Mouse (Mus musculus) heart, postnatal 4 days (tissue): ENCODE results near the gene Qrich2. TPM values are rescaled to one million over a fixed set of nuclear protein-coding genes. Genes with fewer than 3 reads are reported as not detected.
A peak's percentile ranks its signal among the peaks of the same experiment; 100 is the strongest.
"Not testable (repeated sequence)": the region's sequence is repeated elsewhere in the genome, so short reads cannot be mapped to it uniquely, and the experiment has no call there.

Experiments
- DNase-seq: peaks from one replicate; pipeline ENCODE4 v3.0.0; 2021
- total RNA-seq, 2 experiments: library from RNA; stranded (reverse); gene quantifications; 2 replicates each; pipeline ENCODE4 v1.2.3; 2021

Gene Qrich2
- total RNA-seq, 2 experiments from 2014 or later: 0.05 TPM; not detected in 1

DNA sequence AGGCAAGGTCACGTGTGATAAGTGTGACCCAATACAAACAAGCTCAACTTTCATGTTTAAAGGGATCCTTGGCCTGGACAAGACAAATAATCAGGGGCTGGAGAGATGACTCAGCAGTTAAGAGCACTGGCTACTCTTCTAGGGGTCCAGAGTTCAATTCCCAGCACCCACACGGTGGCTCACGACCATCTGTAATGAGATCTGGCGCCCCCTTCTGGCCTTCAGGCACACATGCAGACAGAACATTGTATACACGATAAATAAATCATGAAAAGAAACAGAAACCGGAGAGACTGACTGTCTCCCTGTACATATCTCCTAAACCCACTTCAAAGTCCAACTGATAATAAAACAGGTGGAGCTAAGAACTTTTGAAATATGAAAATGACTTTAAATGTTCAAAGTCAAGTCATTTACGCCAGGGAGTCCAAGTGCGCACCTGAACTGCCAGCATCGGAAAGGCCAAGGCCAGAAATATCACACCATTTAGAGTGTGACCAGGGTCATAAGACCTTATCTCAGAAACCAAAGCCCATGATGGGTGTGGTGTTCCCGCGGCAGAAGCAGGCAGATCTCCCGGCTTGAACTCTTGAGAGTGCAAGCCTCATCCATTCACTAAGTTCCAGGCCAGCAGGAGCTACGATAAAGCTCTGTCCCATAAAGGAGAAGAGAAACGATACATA lies 22.8 kb upstream of the Qrich2 start:
- DNase-seq: no peak

DNA sequence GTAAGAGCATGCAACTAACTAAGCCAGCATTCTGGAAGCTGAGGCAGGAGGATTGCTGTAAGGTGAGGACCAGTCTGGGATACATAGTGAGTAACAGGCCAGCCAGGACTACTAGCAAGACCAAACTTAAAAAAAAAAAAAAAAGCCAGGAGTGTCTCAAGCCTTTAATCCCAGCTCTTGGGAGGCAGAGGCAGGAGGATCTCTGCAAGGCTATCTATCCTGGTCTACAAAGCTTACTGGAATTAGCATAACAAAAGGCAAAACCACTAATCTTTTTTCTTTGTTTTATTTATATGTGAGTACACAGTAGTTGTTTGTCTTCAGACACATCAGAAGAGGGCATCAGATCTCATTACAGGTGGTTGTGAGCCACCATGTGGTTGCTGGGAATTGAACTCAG lies 22.2 kb upstream of the Qrich2 start:
- DNase-seq: no peak

DNA sequence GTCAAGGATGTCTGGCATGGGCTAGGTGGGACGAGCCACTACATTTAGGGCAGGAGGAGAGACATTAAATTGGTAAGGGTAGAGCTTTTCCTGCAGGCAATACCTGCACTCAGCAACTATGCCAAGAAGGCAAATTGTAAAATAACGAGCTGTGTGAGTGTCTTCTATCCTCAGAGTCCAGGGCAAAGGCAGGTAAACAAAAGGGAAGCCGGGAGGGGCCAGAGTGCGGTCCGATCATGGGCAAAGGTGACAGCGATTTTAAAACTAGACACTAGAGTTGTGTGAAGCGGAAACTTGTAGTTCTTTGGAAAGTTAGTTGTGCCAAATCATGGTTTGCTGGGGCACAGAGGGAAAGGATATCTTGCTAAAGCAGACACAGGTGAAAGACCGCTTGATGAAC lies 18.2 kb upstream of the Qrich2 start:
- no peak for DNase-seq

DNA sequence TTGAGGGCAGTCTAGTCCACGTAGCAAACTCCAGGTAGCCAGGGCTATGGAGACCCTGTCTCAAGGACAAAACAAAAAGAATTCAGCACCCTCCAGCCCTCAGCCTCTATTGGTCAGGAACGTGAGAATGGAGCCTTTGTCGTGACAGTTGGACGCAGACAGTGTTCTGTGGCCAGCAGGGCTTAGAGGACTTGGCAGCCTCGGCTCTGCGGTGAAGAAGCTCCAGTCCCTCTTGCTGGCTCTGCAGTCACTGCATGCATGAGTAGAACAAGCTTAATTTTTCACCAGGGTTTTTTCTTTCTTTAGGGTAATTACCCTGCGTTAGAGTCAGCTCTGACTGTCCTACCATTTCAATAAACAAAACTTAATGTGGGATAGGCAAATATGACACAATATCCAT lies 15.7 kb upstream of the Qrich2 start:
- no peak for DNase-seq

DNA sequence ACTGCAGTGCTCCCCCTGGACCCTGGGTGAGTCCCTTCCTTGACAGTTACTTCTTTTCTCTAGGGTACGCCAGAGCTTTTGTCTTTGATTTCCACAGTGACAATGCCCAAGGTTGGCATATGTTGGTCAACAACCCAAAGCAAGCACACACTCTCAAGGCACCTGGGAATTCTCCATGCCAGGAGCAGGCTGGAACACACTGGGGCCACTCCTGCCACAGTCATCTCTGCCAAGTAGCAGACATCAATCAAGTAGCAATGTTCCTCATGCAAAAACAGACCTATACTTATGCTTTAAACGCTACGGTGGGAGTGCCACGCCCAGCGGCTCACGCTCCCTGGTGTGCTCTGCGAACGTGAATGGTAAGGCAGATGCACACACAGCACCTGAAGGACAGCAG lies 14.9 kb upstream of the Qrich2 start:
- no peak for DNase-seq

DNA sequence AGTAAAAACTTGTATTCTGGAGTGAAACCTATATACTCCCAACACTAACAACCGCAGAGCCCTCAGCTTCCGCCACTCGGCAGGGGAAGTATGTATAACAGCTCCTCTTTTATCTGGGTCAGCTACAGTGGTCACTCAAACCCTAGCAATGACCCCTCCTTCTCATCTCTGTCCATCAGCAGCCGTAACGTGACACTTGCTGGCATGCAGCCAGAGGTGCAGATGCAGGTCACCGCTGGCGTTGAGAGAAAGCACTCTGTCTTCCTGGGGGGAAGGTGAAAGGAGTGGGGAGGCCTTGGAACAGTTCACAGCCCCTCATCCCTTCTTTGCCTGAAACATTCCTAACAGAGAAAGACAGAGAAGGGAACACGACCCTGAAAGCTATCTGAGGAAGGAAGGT lies 13.8 kb upstream of the Qrich2 start:
- no peak for DNase-seq

DNA sequence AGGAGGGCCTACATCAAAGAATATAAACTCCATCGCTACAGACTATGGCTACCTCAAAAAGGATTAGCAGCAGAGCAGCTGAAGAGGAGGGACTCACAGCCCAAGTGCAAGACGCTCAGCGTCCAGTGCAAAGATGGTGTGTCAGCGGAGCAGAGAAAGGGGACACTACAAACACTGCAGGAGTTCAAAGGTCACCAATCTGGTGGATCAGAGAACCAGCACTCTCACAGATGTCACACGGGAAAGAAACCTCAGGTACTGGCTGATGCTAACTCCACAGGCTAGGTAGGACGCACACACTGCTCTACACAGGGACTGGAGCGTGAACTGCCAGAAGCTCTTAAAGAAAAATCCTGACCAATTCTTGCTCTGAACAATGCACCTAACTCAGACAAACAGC lies 12.9 kb upstream of the Qrich2 start:
- no peak for DNase-seq

DNA sequence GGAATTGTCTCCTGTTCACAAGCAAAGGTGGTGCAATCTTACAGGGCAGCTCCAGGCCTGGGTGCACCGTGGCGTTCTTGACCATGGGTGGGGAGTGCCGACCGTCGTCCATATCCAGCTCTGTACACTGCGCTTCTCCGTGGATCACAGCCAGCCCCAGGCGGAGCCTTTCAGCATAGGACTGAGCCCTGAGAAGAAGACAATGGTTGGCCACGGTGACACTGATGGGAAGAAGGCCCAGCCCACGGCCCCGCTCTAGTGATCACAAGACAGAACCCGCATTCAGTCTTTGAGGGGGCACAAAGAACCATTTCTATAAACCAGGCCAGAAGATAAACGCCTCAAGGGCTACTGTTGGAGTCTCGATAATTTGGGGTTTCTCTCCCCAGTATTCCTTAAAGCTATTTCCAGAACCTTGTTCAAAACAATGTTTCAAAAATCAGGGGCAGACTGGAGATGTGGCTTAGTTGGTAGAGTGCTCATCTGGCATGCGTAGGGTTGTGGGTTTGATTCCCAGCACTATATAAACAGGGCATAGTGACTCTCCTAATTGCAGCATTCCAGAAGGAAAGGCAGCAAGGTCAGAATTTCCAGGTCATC lies 11.2 kb upstream of the Qrich2 start:
- DNase-seq: no peak

DNA sequence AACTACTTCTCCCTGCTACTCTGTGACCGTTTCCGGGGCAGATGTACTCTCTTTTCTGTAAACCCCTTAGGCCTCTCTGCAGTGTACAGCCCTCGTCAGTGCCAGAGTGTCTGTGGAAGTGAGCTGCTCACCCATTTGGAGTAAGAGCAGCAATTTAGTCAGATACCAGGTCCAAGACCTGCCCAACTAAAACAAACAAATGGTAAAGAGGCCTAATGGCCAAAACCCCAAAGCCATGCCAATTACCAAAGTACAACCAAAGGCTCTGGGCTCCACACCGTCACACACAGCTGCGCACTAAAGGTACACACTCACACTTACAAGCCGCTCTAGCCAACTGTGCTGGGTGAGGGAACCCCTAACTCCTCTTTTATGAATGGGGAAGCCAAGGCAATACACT lies 10.7 kb upstream of the Qrich2 start:
- no peak for DNase-seq

DNA sequence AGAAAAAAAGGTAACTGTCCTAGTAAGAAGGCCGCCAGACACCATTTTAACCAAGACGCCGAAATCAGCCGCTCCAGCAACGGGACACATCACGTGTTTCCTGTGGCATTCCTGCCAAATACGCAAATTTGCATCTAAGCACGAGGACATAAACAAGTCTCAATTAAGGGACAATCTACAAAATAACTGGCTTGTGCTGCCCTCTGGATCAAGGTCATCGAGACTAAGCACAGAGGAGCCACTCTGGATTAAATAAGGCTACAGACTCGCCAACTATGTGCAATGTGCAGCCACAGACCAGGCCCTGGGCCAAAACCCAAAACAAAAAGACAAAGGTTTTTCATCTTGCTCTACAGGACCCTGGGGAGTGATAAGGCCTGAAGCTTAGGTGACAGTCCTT lies 10.0 kb upstream of the Qrich2 start:
- DNase-seq: no peak

DNA sequence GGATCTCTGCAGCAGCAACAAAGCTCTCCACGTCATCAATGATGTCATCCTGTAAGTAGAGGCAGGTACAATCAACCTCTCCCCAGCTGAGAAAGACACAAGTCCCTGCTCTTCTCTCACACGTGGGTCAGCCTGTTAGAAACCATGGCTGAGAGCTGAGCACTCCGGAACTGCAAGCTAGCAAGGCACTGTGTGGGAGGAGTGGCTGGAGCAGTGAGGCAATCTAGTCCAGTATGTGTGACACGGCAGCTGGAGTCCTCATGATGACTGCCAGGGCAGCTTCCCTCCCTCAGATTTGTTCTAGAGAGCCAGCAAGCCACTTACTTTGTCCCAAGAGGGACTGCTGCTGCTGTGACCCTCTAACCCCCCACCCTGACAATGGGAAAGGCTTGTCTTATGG lies 6.2 kb upstream of the Qrich2 start:
- peak; percentile 41 for DNase-seq

DNA sequence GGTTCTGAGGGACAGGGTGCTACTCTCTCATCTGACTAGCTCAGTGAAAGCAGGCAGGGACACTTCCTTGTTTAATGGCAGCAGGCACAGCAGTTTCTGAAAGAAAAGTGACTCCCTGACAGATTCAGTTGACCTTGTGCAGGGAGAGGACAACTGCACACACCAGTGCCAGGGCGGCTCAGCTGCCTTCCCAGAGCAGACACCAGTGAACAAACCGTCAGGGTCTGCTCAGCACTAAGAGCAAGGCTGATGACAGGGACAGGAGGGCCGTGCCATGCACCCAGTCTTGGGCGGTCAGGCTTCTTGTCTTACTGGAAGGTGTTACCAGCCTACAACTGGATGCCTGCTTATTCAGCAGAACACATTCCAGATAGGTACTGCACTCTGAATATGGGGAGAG lies 4.9 kb upstream of the Qrich2 start:
- DNase-seq: peak; percentile 40

DNA sequence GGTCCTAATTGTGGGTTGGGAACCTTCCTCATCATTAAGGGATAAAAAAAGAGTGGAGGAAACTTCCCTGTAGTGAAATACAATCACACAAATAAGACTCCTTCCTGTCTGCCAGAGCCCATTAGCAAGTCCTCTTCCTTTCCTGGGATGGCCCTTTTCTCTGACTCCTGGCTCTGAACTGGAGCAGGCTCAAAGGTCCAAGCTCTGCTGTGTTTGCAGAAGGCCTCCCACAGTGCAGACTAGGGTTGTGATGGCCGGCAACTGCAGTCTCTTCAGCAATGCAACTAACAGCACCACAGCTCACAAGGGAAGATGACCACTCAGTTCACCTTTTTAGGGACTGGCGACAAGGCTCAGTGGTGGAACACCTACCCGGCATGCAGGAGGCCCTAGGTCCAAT lies 4.2 kb upstream of the Qrich2 start:
- DNase-seq: no peak

DNA sequence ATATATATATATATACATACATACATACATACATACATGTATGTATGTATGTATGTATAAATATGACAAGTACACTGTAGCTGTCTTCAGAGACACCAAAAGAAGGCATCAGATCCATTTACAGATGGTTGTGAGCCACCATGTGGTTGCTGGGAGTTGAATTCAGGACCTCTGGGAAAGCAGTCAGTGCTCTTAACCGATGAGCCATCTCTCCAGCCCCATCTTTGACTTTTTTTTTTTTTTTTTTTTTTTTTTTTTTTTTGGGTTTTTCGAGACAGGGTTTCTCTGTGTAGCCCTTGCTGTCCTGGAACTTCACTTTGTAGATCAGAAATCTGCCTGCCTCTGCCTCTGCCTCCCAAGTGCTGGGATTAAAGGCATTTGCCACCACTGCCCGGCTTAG lies 2.3 kb upstream of the Qrich2 start:
- DNase-seq: not testable (repeated sequence)

DNA sequence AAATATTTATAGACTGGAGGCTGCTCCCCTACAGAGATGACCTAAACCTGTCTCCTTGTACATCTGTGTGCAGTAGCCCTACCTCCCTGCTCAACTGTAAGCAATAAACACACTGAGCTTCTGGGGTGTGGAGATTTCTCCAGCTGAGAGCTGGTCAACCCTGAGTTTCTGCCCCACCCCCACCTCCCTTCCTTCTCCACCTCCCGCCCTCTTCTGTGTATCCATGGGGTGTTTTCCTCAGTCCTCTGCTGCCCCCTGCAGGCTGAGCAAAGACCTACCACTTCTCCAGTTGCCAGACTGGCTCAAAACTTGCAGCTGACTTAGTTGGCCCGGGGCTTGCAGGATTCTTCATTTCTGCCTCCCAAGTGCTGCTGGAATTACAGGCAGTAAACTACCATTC lies 2.2 kb downstream of the Qrich2 start:
- DNase-seq: peak; percentile 94

DNA sequence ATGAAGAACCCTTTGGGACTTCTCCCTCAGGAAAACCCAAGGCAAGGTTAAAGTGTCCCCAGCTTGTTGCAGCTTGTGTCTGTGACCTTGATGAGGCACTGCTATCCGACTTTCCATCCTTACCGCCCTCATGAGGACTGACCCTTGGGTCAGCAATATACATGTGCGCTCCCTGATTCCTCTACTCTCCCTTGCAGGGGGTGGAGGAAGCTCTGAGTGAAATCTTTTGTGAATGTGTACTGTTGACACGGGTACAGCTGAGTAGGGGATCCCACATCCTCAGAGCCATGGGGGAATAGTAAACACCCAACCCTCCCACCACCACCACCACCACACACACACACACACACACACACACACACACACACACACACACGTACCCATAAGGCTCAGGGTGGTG lies 2.7 kb downstream of the Qrich2 start:
- DNase-seq: no peak

DNA sequence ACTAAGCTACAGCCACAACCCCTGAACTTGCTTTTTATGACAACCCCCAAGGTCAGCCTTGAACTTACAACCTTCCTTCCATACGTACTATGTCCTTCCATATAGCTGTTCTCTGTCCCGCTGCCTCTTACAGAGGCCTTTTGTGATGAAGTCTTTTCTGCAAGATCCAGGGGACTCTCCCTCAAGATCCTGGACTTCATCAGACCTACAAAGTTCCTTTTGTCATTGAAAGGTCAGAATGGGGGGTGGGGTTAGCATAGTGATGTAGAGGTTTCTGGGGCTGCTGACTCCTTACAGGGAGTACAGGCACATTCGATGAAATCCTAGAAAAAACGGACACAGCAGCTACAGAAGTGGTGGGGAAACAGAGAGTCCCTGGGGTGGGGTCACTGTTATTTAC lies 6.3 kb downstream of the Qrich2 start:
- no peak for DNase-seq

DNA sequence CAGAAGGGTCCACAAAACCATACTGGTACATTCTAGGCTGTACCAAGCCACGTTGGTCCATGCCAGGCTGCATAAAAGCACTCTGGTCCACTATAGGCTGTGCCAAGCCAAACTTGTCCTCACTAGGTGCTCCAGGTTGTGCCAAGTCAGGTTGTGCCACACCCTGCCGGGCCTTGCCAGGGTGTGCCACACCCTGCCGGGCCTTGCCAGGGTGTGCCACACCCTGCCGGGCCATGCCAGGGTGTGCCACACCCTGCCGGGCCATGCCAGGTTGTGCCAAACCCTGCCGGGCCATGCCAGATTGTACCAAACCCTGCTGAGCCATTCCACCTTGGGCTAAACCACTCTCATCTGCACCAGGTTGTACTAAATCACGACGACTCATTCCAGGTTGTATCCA lies 9.8 kb downstream of the Qrich2 start:
- DNase-seq: no peak

DNA sequence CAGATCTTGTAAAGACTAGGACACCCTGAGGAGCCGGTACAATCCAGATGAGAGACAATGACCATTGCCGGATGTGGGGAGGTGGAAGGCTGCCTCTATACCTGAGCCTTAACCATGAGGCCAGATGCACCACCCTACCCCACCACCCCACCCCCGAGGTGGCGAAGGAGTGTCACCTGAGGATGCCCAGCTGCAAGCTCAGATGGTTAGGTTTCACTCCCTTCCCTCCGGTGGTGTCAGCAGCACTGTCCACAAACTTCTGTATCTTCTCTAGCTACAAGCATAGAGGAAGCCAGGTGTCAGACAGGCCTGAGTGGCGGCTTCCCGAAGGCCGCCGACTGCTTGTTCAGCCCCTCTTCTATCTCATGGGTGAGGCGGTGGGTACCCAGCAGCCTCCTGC lies 12.2 kb downstream of the Qrich2 start:
- no peak for DNase-seq

DNA sequence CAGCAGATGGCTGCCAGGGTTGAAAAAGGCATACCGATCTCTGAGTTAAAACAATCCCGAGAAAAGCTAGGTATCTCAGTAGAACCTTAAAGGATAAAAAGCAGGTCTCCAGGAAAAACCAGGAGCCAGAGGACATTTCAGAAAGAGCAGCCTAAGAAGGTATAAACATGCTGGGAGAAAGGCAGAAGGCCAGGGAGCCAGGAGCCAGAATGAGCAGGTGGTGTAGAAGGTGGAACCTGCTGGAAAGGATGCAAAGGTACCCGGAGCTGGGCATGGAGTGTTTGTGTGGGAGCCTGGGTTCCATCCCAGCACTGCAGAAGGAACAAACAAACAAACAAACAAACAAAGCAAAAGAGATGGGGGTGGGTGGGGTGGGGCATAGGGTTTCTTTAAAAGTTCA lies 16.7 kb downstream of the Qrich2 start:
- no peak for DNase-seq

DNA sequence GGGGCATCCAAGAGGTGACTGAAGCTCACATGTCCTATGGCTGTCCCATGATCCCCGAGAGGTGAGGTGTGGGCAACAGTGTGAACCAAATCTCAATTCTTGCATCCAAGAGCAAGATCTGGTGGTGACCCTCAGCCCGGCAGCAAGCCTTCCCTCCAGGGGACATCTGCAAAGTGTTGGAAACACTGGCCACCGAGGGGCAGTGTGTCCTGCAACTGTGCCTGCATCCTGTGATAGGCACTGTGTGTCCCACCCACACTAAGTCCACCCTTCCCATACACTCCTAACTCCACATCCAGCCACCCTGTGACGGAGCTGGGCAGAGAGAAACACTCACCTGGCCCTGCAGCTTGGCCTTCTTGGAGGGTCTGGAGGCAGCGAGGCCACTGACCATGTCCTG lies 18.2 kb downstream of the Qrich2 start:
- no peak for DNase-seq

DNA sequence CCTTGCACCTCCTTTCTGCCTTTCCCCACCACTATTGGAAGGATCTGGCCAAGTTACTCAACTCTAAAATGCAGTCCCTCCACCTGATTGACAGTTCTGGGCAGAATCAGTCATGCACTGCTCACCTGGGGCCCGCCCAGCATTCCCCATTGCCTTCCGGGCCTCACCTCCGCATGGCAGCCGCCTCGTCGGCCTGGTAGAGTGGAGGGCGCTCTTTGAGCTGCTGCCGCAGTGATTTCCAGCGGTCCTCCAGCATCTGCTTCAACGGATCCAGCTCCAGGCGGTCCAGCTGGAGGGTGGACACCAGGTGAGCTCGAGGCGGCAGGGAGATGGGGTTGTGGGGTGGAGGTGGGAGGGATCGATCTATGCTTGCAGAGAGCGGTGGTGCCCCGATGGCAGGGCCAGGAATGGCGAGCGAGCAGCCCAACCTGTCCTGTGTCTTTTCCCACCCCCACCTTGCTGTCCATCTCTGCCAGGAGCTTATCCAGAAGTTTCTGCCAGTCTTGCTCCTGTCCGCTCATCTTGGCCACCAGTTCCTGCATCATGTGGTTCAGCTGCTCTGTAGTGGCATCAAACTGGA lies 19.6 kb downstream of the Qrich2 start:
- no peak for DNase-seq

DNA sequence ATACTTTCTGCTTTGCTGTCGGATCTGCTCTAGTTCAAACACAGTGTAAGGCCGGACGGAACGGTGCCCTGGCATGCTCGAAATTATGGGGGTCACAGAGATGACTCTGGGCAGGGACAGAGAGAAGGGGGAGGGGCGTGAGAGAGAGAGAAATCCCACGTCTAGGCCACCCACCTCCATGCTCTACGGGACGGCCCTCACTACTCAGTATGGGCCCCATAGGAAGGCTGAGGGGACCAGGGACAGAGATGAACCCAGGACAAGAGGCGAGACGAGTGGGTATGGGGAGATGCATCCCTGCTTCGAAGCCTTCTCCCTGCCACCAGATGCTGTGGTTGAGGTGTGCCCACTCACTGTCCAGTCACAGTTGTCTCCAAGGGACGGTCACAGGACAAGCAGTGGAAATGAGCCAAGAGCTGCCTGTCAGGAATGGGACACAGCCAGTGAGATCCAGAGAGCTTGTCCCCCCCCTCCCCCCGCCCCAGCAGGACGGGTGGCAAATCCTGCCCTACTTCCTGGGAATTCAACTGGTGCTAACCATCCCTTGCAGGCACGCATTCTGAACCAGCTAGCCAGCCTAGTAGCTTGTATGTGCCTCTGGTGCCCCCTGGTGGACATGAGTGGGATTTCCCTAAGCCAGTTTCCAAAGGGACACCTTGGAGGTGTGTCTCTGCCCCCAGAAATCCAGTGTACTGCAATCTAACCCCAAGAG lies 20.3 kb downstream of the Qrich2 start:
- DNase-seq: peak; percentile 97

DNA sequence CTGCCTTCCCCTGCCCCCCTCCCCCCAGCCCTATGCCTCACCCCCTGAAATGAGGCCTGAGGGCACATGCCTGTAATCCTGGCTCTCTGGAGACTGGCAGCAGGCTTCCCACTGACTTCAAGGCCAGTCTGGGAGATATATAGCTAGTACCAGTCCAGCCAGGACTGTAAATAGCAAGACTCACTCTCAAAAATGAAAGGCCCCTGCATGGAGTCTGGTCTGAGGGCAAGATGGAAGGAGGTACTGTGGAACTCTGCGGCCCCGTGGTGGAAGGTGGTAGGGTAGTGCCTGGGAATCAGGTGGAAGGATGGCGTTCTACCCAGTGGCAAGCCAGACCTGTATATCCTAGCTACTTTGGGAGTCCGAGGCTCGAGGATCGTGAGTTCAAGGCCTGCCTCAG lies 22.1 kb downstream of the Qrich2 start:
- no peak for DNase-seq
